Mouse (Mus musculus) testis, adult 2 months (tissue): ENCODE results near the gene Nle1.

ENCODE experiments used
- CTCF ChIP-seq: fragments of 200-500 bp; IDR thresholded peaks from 2 replicates; pipeline ENCODE4 v1.5.1; 2012; ENCODE audit warnings: low read depth, mild to moderate bottlenecking, inconsistent platforms, low read length, moderate library complexity; ENCODE audit not compliant: control insufficient read depth, insufficient read depth, insufficient replicate concordance
- POLR2A ChIP-seq: fragments of 200-500 bp; IDR thresholded peaks from 2 replicates; pipeline ENCODE4 v1.6.1; 2012; ENCODE audit warnings: low read depth, mild to moderate bottlenecking, inconsistent platforms, low read length, moderate library complexity; ENCODE audit not compliant: control insufficient read depth

DNA sequence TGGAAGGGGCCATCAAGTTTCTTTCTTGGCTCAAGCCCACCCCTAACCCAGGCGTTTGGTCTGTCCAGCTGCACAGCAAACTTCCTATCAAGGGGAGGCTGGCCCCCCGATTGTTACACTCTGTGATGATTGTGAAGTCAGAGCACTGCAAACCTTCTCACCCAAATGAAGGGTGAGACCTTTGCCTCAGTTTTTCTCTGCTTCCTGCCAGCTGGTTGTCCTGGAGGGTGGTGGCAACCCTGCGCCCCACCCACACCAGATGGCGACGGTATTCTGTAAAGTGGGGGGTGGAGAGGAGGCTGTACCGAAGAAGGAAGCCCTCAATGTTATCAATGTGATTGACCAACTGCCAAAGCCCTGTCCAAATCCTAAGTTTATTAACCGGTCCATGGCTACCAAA, 16.3 kb downstream of the Nle1 start, which contains the start of gene Fndc8:
- peak; percentile 53; the same call in 1 of the 2 replicates for TF ChIP-seq POLR2A
- TF ChIP-seq CTCF: no peak
